Mouse (Mus musculus): ENCODE data around the gene Cacna1c.

Cacna1c gene

DNA sequence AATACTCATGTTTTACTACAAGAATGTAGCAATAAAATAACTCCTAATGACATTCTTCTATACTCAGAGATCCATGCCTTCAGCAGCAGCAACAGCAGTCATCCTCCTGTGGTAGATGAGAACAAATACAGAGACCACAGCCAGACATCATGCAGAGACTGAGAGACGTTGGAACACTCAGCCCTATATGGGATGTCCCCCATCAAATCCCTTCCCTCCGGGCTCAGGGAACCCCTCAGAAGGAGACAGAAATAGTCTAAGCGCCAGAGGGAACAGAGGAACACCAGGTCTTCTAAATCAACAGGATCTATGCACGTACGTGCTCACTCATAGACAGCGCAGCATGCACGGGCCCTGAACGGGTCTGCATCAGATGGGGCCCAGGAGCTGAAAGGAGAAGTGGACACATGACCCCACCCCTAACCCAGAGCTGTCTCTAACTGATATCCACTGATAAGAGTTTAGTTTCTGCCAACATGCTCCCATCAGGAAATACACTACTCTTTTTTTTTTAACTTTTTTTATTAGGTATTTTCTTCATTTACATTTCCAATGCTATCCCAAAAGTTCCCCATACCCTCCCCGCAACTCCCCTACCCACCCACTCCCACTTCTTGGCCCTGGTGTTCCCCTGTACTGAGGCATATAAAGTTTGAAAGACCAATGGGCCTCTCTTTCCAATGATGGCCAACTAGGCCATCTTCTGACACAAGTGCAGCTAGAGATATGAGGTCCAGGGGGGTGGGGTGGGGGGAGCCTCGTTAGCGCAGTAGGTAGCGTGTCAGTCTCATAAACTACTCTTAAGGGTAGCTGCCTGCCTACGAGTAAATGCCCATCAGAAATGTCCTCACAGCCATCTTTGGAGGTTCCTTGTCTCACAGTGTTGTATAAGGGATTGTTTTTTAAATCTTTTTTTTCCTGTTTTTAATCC, 182.8 kb downstream of the Cacna1c start:
- DNase-seq (ENCODE audit: extremely low read depth, low read depth), result peak; percentile 86

DNA sequence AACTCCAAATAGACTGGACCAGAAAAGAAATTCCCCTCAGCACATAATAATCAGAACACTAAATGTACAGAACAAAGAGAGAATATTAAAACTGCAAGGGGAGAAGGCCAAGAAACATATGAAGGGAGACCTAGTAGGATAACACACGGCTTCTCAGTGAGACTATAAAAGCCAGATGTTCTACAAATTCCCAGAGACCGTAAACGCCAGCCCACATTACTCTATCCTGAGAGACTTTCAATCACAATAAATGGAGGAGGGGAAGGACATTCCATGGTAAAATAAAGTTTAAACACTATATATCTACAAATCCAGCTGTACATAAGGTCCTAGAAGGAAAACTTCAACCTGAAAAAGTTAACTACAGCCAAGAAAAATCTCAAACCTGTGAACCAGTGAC, 185.3 kb downstream of the Cacna1c start:
- DNase-seq (ENCODE audit: extremely low read depth, low read depth), result no peak

DNA sequence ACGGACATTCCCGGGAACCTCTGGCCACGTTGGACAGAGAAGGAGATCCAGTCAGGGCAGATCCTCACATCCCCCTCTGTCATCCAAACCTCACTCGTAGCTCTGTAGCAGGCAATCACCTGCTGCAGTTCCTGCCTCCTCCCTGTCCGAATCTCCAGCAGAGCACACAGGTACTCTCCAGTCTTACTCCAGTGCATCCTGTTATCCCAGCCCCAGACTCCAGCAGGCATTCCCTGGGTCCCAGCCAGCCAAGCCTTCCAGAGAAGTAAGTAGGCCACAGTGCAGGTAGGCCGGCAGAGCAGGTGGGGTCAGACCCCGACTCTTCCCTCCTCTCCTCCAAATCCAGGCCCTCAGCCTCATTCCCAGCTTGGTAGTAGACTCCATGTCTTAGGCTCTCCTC, 186.7 kb downstream of the Cacna1c start:
- DNase-seq (ENCODE audit: extremely low read depth, low read depth), result no peak

DNA sequence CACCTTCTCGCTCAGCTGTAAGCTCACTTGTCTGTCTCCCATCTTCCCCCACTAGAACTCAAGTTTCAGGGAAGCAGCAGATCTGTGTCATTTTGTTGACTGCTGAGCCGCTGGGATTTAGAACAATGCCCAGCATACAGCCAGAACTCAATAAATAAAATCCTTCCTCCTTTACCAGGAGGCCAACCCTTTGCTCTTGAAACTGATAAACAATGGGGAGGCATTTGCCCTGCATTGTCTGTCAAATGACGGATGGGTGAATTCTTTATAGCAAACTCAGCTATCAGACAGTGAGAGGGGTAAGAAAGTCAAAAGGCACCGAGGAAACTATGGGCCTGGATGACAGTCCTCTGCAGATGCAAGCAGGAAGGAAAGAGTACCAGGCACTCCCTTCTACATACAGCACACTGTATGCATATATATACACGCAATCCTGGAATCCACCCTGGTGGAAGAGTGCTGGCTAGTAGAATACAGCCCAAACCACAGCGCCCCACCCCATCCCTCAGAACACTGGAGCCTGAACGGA, 187.5 kb downstream of the Cacna1c start:
- DNase-seq (ENCODE audit: extremely low read depth, low read depth), result no peak

- DNase-seq (ENCODE audit: extremely low read depth, low read depth), result no peak
Observed at GRCm38 (mm10) chr6:119004596-119004995, 191.6 kb downstream of the Cacna1c start.

DNA sequence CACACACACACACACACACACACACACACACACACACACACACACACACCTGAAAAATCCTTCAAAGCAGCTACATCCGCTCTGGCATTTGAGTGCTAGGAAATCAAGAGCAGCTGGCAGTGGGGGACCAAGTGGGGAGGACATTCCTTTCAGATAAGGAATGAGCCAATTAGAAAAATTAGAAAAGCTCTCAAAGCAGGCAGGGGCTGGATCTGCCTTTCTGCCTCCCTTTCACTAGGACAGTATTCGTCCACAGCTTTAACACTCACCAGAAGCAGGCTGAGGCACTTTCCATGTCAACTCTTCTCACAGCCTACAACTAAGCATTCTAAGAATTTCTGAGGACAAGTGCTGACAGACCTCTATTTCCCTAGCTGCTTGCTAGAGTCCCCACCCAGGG, 194.8 kb downstream of the Cacna1c start:
- DNase-seq (ENCODE audit: extremely low read depth, low read depth), result no peak

DNA sequence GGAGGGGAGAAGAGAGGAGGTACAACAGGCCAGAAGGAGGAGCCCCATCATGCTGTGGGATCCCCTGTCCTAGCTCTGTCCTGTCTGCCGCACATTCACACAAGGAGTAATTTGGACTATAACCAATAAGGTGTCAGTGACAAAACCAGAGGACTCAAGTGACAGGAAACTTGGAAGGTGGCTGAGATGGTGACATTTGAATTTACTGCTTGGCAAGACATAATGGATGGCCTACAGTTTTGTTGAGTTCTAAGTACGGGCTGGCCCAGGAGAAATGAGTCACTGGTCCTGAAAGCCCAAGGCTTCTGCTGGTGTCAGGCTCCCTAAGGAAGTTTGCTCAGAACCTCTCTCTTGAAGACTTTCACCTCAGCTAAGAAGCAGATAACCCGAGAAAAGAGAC, 196.0 kb downstream of the Cacna1c start:
- DNase-seq (ENCODE audit: extremely low read depth, low read depth), result no peak

DNA sequence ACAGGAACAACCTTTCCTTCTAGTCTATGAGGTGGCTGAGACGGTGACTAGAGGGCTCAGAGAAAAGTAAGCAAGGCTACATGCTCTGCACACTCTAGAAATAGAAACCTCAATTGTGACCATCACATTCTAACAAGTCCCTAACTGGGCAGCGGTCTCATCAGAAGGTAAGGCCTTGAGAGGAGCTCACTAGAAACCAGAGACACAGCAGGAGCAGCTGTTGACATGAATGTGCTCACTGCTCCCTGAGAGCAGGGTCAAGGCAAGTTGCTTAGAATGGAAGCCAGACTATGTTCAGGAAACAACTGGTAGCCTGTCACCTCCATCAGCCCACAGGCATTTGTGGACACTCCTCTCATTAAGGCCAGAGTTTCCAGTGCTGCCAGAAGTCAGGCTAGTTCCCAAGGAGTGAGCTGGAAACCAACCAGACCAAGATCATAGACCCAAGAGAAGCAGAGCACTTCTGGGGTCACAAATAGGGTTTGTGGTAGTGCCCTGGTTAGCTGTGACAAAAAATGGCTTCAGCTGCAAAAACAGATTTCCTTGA, 196.8 kb downstream of the Cacna1c start:
- no peak for DNase-seq (ENCODE audit: extremely low read depth, low read depth)

DNA sequence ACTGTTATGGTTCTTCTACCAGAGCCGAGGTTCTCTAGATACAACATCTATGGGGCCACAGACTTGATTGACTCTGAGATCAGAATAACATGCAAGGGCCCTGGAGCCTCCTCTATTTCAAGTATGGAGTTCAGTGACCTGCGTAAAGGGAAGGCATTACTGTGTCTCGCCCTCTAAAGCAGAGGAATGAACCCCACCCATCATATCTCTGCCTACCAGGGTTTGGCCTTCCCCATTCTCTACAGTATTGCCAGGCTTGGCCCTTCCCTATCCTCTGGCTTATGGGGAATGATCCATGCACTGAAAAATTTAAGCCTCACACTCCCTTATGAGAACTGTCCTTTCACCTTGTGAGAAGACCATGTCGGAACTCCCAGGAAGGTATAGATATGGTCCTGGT, 198.8 kb downstream of the Cacna1c start:
- peak; percentile 9 for DNase-seq (ENCODE audit: extremely low read depth, low read depth)

DNA sequence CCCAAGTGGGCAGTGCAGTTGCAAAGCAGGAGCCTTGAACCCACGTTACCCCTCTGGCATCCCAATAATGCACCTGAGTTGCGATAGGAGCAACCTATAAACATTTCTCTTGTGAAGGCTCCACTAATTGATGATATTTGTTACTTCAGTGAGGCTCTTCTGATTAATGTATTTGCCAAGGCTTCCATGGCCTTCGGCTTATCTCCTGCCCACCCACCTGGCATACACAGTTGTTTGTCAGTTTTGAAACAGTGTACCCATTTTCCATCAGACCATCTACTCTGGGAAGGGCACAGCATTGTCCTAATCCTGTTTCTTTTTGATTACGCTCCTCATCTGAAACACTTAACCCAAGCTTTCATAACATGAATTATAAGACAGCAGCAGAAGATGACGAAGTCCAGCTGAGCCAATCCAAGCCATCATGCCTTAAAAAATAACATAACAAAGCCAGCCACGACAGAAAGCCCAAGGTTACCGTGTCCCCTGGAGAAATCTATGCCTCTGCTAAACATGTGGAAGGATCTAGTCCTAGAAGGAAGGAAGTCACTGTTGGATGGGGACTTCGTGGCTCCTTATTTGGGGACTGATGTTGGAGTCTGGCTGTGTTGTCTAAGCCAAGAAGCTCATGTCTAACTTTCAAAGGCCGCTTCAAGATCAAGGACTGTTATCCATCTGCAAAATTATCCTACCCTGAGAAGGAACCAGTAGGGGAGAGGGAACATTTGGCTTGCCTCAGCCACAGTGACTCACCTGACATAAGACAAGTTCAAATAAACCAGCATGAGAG, 201.8 kb downstream of the Cacna1c start:
- DNase-seq (ENCODE audit: extremely low read depth, low read depth), result no peak

GRCm38 (mm10) chr6:118992391-118992790, 203.8 kb downstream of the Cacna1c start:
- DNase-seq (ENCODE audit: extremely low read depth, low read depth), result no peak

DNA sequence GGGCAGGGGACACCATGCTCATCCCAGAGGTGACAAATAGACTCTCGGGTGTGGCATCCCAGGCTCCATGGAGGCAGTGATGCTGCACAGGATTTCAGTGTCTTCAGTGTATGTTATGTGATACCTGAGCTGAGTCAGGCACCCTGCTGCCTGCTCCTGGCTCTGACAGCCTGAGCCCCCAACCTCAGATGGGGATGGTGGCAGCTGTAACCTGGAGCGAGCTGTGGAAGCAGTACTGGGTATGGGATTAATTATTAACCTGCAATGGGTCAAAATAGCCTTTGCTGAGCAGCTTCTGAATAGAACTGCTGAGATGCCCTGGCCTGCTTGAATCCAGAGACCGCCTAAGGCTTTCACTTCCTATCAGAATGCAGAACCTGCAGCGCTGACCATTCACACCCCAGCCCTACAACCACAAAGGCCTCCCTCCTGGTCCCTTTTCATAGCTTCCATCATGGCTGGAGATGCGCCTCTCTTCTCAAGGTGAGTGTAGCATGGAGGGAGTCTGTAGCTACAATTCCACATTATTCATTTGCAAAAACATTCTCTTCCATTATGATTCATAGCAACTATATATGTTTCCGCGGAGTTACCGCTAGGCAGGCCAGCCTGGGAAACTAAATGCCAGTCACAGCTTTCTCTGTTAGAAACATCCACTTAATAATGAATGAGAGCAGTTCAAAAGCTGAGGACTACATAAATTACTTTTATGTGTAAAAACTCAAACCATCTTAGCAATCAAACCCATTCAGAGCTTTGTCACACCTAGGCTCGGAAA, 206.0 kb downstream of the Cacna1c start:
- DNase-seq (ENCODE audit: extremely low read depth, low read depth), result no peak

DNA sequence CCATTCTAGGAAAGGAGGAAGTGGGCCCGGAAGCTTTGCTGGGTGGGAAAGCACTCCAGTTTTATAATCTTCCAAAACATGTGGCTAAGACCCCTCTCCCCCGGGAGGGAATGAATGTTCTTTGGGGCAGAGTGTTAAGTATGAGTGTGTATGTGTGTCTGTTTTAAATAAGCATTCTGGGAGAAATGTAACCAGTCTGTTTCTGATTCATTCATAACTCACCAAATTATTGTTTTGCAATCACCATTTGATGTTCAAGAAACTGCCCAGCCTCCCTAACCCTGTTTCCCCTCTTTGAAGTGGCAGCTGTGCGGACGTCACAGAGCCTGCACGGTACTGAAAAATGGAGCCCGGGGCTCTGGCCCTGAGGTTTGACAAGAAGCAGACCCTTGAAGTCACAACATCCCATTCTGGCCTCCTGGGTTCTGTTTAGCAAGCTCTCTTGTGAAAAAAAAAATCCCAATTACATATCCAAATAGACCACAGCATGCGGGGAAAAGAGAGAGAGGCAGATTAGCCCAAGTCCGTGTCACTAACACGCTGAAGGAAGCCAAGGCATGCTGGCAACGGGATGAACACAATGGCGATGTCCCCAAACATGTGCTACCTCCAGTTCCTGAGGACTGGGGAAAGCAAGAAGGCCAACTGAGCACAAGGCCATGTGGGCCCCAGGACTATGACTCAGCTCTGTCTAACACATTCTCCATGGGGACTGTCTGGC, 211.9 kb downstream of the Cacna1c start:
- DNase-seq (ENCODE audit: extremely low read depth, low read depth), result no peak

- no peak for DNase-seq (ENCODE audit: extremely low read depth, low read depth)
Observed at GRCm38 (mm10) chr6:118983471-118984040, 212.7 kb downstream of the Cacna1c start.

DNA sequence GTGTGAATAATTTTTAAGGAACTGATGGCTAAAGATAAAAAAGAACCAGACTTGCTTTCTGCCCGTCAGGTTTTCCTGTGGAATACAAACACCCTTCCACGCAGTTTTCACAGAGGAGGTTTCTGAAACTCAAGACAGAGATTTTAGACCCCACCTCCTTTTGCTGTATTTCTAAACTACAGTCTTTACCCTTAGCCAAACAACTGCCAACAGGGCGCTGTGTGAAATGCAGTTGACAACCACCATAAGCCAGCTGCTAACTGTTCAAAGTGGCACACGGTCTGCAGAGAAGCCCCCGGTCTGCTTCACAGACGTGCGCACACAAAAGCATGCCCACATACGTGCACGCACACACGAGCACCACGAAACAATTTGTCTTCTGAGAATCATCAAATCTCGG, 216.0 kb downstream of the Cacna1c start:
- no peak for DNase-seq (ENCODE audit: extremely low read depth, low read depth)

GRCm38 (mm10) chr6:118977443-118978271, 218.6 kb downstream of the Cacna1c start:
- DNase-seq (ENCODE audit: extremely low read depth, low read depth), result no peak

DNA sequence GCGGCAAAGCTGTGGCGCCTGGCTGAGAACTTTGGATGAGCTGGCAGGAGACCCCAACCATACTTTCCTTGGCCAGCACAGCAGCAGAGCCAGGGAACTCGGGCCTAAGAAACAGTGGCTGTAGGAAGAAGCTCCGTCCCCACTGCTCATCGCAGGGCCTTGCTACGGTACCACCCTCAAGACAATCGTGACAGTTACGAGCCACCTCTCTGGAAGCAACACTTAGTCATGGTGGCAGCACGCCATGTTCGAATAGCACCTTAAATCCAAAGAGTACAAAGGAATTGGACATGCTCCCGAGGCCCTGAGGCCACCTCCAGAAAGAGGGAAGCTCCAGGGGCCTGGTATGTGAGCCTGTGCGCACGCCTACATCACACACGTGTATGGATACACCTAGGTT, 219.6 kb downstream of the Cacna1c start:
- DNase-seq (ENCODE audit: extremely low read depth, low read depth), result no peak

GRCm38 (mm10) chr6:118971844-118972531, 224.2 kb downstream of the Cacna1c start:
- no peak for DNase-seq (ENCODE audit: extremely low read depth, low read depth)

DNA sequence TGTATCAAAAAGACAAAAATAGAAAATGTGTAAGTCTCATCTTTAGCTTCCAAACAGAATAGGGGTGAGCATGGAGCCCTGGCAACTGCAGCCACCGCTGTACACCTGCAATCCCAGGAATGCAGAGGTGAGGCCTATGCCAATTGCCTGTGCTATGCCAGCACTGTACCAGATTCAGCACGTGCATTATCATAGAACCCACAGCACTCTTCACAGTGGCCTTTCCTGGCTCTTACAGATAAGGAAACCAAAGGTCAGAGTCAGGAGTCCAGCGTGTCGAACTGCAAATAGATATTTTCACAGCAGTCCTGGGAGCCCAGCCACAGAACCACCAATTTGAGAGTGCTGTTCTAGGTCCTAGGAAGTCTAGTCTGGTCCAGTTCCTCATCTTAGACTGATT, 227.4 kb downstream of the Cacna1c start:
- DNase-seq (ENCODE audit: extremely low read depth, low read depth), result no peak
